Mouse (Mus musculus): Measurements from ENCODE around the gene Tmem151a. TPM values are rescaled to one million over a fixed set of nuclear protein-coding genes. Genes with fewer than 3 reads are reported as not detected.

The Tmem151a gene
- polyA plus RNA-seq, 1 experiment from 2014 or later = 2.8 TPM

GRCm38 (mm10) chr19:5037678-5038571, 47.4 kb downstream of the Tmem151a start:
- Histone ChIP-seq H3K9ac (replicated peaks) (peak overlapping the region; percentile 78), H3K36me3 (0 out of 2 replicates have a peak, but pooled peaks cover 10% of the 10 kb centered on the region), H3K27ac (peak overlapping the region; percentile 87), H3K4me2 (peak overlapping the region; percentile 98), H3K27me3 (no peaks in the 10 kb centered on the region), H3K9me3 (no peaks in the 10 kb centered on the region), H3K4me1 (replicated peaks) (peaks cover 35% of the 10 kb centered on the region), H3K4me3 (replicated peaks) (peak overlapping the region; percentile 85)
- 5% methylated on average over 32 of the region's 32 CpGs for WGBS
- no peak for ATAC-seq (ENCODE audit: insufficient number of reproducible peaks, insufficient read depth, low FRiP score, low TSS enrichment, low read depth)

GRCm38 (mm10) chr19:5036577-5036976, 48.8 kb downstream of the Tmem151a start:
- no peak overlapping the region for H3K9ac ChIP-seq (replicated peaks)
- no peak for ATAC-seq (ENCODE audit: insufficient number of reproducible peaks, insufficient read depth, low FRiP score, low TSS enrichment, low read depth)
- H3K27ac ChIP-seq = no peak overlapping the region
- no peaks in the 10 kb centered on the region for H3K27me3 ChIP-seq
- WGBS = 74% methylated on average over 4 of the region's 4 CpGs
- peaks cover 27% of the 10 kb centered on the region for H3K4me1 ChIP-seq (replicated peaks)
- H3K4me2 ChIP-seq = no peak overlapping the region
- no peaks in the 10 kb centered on the region for H3K9me3 ChIP-seq
- H3K36me3 ChIP-seq = peaks cover 10% of the 10 kb centered on the region
- H3K4me3 ChIP-seq (replicated peaks) = no peak overlapping the region

- Histone ChIP-seq H3K9me3 (no peaks in the 10 kb centered on the region), H3K4me2 (no peak overlapping the region), H3K4me1 (replicated peaks) (peaks cover 5% of the 10 kb centered on the region), H3K4me3 (replicated peaks) (no peak overlapping the region), H3K27me3 (no peaks in the 10 kb centered on the region), H3K36me3 (peaks cover 49% of the 10 kb centered on the region), H3K27ac (no peak overlapping the region), H3K9ac (replicated peaks) (no peak overlapping the region)
- no peak for ATAC-seq (ENCODE audit: insufficient number of reproducible peaks, insufficient read depth, low FRiP score, low TSS enrichment, low read depth)
- 65% methylated on average over 3 of the region's 3 CpGs for WGBS
Observed at GRCm38 (mm10) chr19:5032686-5033085, 52.6 kb downstream of the Tmem151a start.

GRCm38 (mm10) chr19:5026111-5026510, 59.2 kb downstream of the Tmem151a start:
- H3K9me3 ChIP-seq = no peaks in the 10 kb centered on the region
- H3K27ac ChIP-seq = no peak overlapping the region
- H3K9ac ChIP-seq (replicated peaks) = no peak overlapping the region
- H3K4me2 ChIP-seq = no peak overlapping the region
- ATAC-seq (ENCODE audit: insufficient number of reproducible peaks, insufficient read depth, low FRiP score, low TSS enrichment, low read depth) = no peak
- H3K36me3 ChIP-seq = peaks cover 48% of the 10 kb centered on the region
- 94% methylated on average over 8 of the region's 8 CpGs for WGBS
- H3K4me3 ChIP-seq (replicated peaks) = no peak overlapping the region
- peaks cover 5% of the 10 kb centered on the region; the same call in 1 of the 2 replicates for H3K4me1 ChIP-seq (replicated peaks)
- no peaks in the 10 kb centered on the region for H3K27me3 ChIP-seq

- peak within 1 kb of the TSS; percentile 76 for H3K9ac ChIP-seq (replicated peaks)
- under 1% methylated on average over 62 of the region's 62 CpGs for WGBS
- H3K4me3 ChIP-seq (replicated peaks) = peak within 1 kb of the TSS; percentile 67
- H3K36me3 ChIP-seq = peaks cover 25% of the 10 kb centered on the region
- peak within 1 kb of the TSS; percentile 90 for H3K27ac ChIP-seq
- H3K4me2 ChIP-seq = peak within 1 kb of the TSS; percentile 83
- no peaks in the 10 kb centered on the region for H3K9me3 ChIP-seq
- H3K27me3 ChIP-seq = no peaks in the 10 kb centered on the region
- peak; percentile 86 for ATAC-seq (ENCODE audit: insufficient number of reproducible peaks, insufficient read depth, low FRiP score, low TSS enrichment, low read depth)
- peaks cover 5% of the 10 kb centered on the region; the same call in 1 of the 2 replicates for H3K4me1 ChIP-seq (replicated peaks)
Observed at GRCm38 (mm10) chr19:5023621-5024479, 61.5 kb downstream of the Tmem151a start, which contains the start of gene Slc29a2. Gene Slc29a2, plus strand, starts transcription at chr19:5023860.

- Histone ChIP-seq H3K4me1 (replicated peaks) (peaks cover 8% of the 10 kb centered on the region), H3K4me3 (replicated peaks) (no peak overlapping the region), H3K36me3 (0 out of 2 replicates have a peak, but pooled peaks cover under 1% of the 10 kb centered on the region), H3K9ac (replicated peaks) (no peak overlapping the region), H3K9me3 (no peaks in the 10 kb centered on the region), H3K27ac (no peak overlapping the region), H3K27me3 (no peaks in the 10 kb centered on the region), H3K4me2 (no peak overlapping the region)
- 94% methylated on average over 2 of the region's 2 CpGs for WGBS
- ATAC-seq (ENCODE audit: insufficient number of reproducible peaks, insufficient read depth, low FRiP score, low TSS enrichment, low read depth) = no peak
Observed at GRCm38 (mm10) chr19:5021416-5021815, 63.9 kb downstream of the Tmem151a start.

Other genes with a start within 250 kb of the Tmem151a start
- gene Ccs, start 246.2 kb downstream of the Tmem151a start, polyA plus RNA-seq (2016; fragmentation: Nextera tagmentation; extraction: Ambion mirVana) = 56.4 and 60.4 TPM in 2 replicates
- gene Ccdc87, start 246.2 kb downstream of the Tmem151a start, polyA plus RNA-seq (2016; fragmentation: Nextera tagmentation; extraction: Ambion mirVana) = 0.06 and 0.09 TPM in 2 replicates
- gene Ctsf, start 230.4 kb downstream of the Tmem151a start, polyA plus RNA-seq (2016; fragmentation: Nextera tagmentation; extraction: Ambion mirVana) = 31.6 and 36.0 TPM in 2 replicates
- 9.0 and 9.1 TPM in 2 replicates for gene Actn3, start 207.6 kb downstream of the Tmem151a start, polyA plus RNA-seq (2016; fragmentation: Nextera tagmentation; extraction: Ambion mirVana)
- gene Zdhhc24, start 206.9 kb downstream of the Tmem151a start, polyA plus RNA-seq (2016; fragmentation: Nextera tagmentation; extraction: Ambion mirVana) = 9.5 and 10.7 TPM in 2 replicates
- 5.1 and 6.5 TPM in 2 replicates for gene Bbs1, start 178.9 kb downstream of the Tmem151a start, polyA plus RNA-seq (2016; fragmentation: Nextera tagmentation; extraction: Ambion mirVana)
- gene Dpp3, start 157.2 kb downstream of the Tmem151a start, polyA plus RNA-seq (2016; fragmentation: Nextera tagmentation; extraction: Ambion mirVana) = 148 and 152 TPM in 2 replicates
- gene Peli3, start 142.4 kb downstream of the Tmem151a start, polyA plus RNA-seq (2016; fragmentation: Nextera tagmentation; extraction: Ambion mirVana) = 3.4 and 4.5 TPM in 2 replicates
- gene Mrpl11, start 123.4 kb downstream of the Tmem151a start, polyA plus RNA-seq (2016; fragmentation: Nextera tagmentation; extraction: Ambion mirVana) = 153 and 154 TPM in 2 replicates
- gene Npas4, start 95.2 kb downstream of the Tmem151a start, polyA plus RNA-seq (2016; fragmentation: Nextera tagmentation; extraction: Ambion mirVana) = not detected in 2 replicates
- 4.9 and 5.7 TPM in 2 replicates for gene Slc29a2, start 61.7 kb downstream of the Tmem151a start, polyA plus RNA-seq (2016; fragmentation: Nextera tagmentation; extraction: Ambion mirVana)
- gene B4gat1, start 46.7 kb downstream of the Tmem151a start, polyA plus RNA-seq (2016; fragmentation: Nextera tagmentation; extraction: Ambion mirVana) = 42.3 and 44.8 TPM in 2 replicates
- 2.4 and 4.1 TPM in 2 replicates for gene AC124502.3, start 46.6 kb downstream of the Tmem151a start, polyA plus RNA-seq (2016; fragmentation: Nextera tagmentation; extraction: Ambion mirVana)
- 48.3 and 49.5 TPM in 2 replicates for gene Brms1, start 44.2 kb downstream of the Tmem151a start, polyA plus RNA-seq (2016; fragmentation: Nextera tagmentation; extraction: Ambion mirVana)
- gene Rin1, start 35.0 kb downstream of the Tmem151a start, polyA plus RNA-seq (2016; fragmentation: Nextera tagmentation; extraction: Ambion mirVana) = 2.4 and 2.5 TPM in 2 replicates
- gene Cd248, start 17.5 kb downstream of the Tmem151a start, polyA plus RNA-seq (2016; fragmentation: Nextera tagmentation; extraction: Ambion mirVana) = 30.6 and 38.1 TPM in 2 replicates
- 60.7 and 69.4 TPM in 2 replicates for gene Yif1a, start 3.0 kb upstream of the Tmem151a start, polyA plus RNA-seq (2016; fragmentation: Nextera tagmentation; extraction: Ambion mirVana)
- 43.0 and 46.3 TPM in 2 replicates for gene Cnih2, start 13.0 kb upstream of the Tmem151a start, polyA plus RNA-seq (2016; fragmentation: Nextera tagmentation; extraction: Ambion mirVana)
- 237 and 239 TPM in 2 replicates for gene Rab1b, start 21.5 kb upstream of the Tmem151a start, polyA plus RNA-seq (2016; fragmentation: Nextera tagmentation; extraction: Ambion mirVana)
- 28.1 and 32.1 TPM in 2 replicates for gene Klc2, start 33.0 kb upstream of the Tmem151a start, polyA plus RNA-seq (2016; fragmentation: Nextera tagmentation; extraction: Ambion mirVana)
- 25.9 and 32.2 TPM in 2 replicates for gene Pacs1, start 187.6 kb upstream of the Tmem151a start, polyA plus RNA-seq (2016; fragmentation: Nextera tagmentation; extraction: Ambion mirVana)
- gene Sf3b2, start 209.9 kb upstream of the Tmem151a start, polyA plus RNA-seq (2016; fragmentation: Nextera tagmentation; extraction: Ambion mirVana) = 380 and 389 TPM in 2 replicates
- gene Gal3st3, start 212.8 kb upstream of the Tmem151a start, polyA plus RNA-seq (2016; fragmentation: Nextera tagmentation; extraction: Ambion mirVana) = 6.1 and 6.7 TPM in 2 replicates

Data from limb, embryonic 12.5 days (tissue).